Mouse (Mus musculus) duodenum, adult 2 months (tissue): ENCODE results near the gene Ece1. TPM values are rescaled to one million over a fixed set of nuclear protein-coding genes. Genes with fewer than 3 reads are reported as not detected.

Source experiments
- polyA plus RNA-seq: library from polyadenylated mRNA; depleted of rRNA; stranded (reverse); fragments of >200 nt; gene quantifications from 2 replicates; pipeline ENCODE4 v1.2.3, GENCODE M21; 2012; ENCODE audit warnings: low replicate concordance; rRNA removed

The Ece1 gene
- 29.0 and 32.5 TPM in 2 replicates for polyA plus RNA-seq

DNA sequence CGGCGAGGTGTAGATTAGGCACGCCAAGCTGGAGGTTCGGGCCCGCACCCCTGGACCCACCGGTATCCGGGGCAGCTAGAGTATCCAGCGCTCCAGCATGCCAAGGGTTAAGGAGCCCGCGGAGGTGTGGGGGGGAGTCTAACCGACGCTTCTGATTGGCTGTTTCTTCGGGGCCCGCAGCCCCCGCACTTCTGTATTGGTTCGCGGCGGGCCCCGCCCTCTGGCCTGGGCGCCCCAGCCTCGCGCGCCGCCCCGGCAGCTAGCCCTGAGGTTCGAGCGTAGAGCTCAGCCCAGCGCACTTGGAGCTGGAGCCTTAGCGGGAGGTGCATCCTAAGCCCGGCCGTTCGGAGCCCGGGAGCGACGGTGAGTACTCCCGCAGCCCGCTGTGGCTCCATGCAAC lies at the start of gene Ece1:
Gene Ece1 (plus strand): TSS at position 219 of the 400 bp plus-strand sequence.

GRCm38 (mm10) chr4:137992890-137993289 lies 130.9 kb downstream of the Ece1 start, which contains the start of gene Eif4g3:
Eif4g3 (plus strand) TSS chr4:137993022.

Other genes starting within 250 kb of the Ece1 start
- 58.0 and 216 TPM in 2 replicates for gene Rap1gap, start 197.5 kb upstream of the Ece1 start, polyA plus RNA-seq
- gene Alpl, start 65.9 kb upstream of the Ece1 start, polyA plus RNA-seq = 2.3 and 2.6 TPM in 2 replicates
- 15.2 and 31.6 TPM in 2 replicates for gene Eif4g3, start 130.8 kb downstream of the Ece1 start, polyA plus RNA-seq